Mouse (Mus musculus) spleen, adult 12 weeks (tissue): ENCODE data around the gene Rbm14.

Source experiments
- DNase-seq: peaks from one replicate; pipeline ENCODE4 v3.0.0; 2022; ENCODE audit warnings: low spot score

Gene Rbm14

GRCm38 (mm10) chr19:4811063-4811908, at the start of gene Rbm14, which contains the start of gene Gm21992:
Rbm14 (minus strand) TSS chr19:4811634.
Gm21992 (minus strand) TSS chr19:4811612.
- DNase-seq: peak; percentile 96

- peak; percentile 62 for DNase-seq
Observed at GRCm38 (mm10) chr19:4859081-4859480, 47.6 kb upstream of the Rbm14 start.

- DNase-seq: no peak
Observed at GRCm38 (mm10) chr19:4855951-4856350, 44.5 kb upstream of the Rbm14 start.

- no peak for DNase-seq
Observed at GRCm38 (mm10) chr19:4855470-4855820, 44.0 kb upstream of the Rbm14 start.

- peak; percentile 37 for DNase-seq
Observed at GRCm38 (mm10) chr19:4854552-4855469, 43.4 kb upstream of the Rbm14 start, which contains the start of gene Ctsf. Ctsf (plus strand) TSS chr19:4855130.

- DNase-seq: no peak
Observed at GRCm38 (mm10) chr19:4850281-4850680, 38.8 kb upstream of the Rbm14 start.

GRCm38 (mm10) chr19:4849800-4850199, 38.4 kb upstream of the Rbm14 start:
- no peak for DNase-seq

GRCm38 (mm10) chr19:4847490-4847889, 36.1 kb upstream of the Rbm14 start:
- DNase-seq: no peak

GRCm38 (mm10) chr19:4845846-4846245, 34.4 kb upstream of the Rbm14 start:
- DNase-seq: no peak

GRCm38 (mm10) chr19:4842611-4843010, 31.2 kb upstream of the Rbm14 start:
- DNase-seq: no peak

- DNase-seq: no peak
Observed at GRCm38 (mm10) chr19:4840848-4841247, 29.4 kb upstream of the Rbm14 start.

- DNase-seq: peak; percentile 93
Observed at GRCm38 (mm10) chr19:4839149-4839548, 27.7 kb upstream of the Rbm14 start, which contains the start of the genes Ccs and Ccdc87. Ccs (minus strand) TSS chr19:4839332. Ccdc87 (plus strand) TSS chr19:4839366.

GRCm38 (mm10) chr19:4838526-4839140, 27.2 kb upstream of the Rbm14 start:
- no peak for DNase-seq

- DNase-seq: no peak
Observed at GRCm38 (mm10) chr19:4837049-4837448, 25.6 kb upstream of the Rbm14 start.

- DNase-seq: no peak
Observed at GRCm38 (mm10) chr19:4836096-4836495, 24.7 kb upstream of the Rbm14 start.

- DNase-seq: no peak
Observed at GRCm38 (mm10) chr19:4833977-4834376, 22.5 kb upstream of the Rbm14 start.

GRCm38 (mm10) chr19:4829156-4829555, 17.7 kb upstream of the Rbm14 start:
- DNase-seq: no peak

GRCm38 (mm10) chr19:4828444-4829114, 17.1 kb upstream of the Rbm14 start:
- DNase-seq: no peak

GRCm38 (mm10) chr19:4820678-4821303, 9.4 kb upstream of the Rbm14 start:
- no peak for DNase-seq

- DNase-seq: no peak
Observed at GRCm38 (mm10) chr19:4817182-4817835, 5.9 kb upstream of the Rbm14 start.

- peak; percentile 25 for DNase-seq
Observed at GRCm38 (mm10) chr19:4813015-4813414, 1.6 kb upstream of the Rbm14 start.
